Mouse (Mus musculus) retina, adult 2 months (tissue): Measurements from ENCODE around the gene Slc24a2.

ENCODE experiments used
- DNase-seq: peaks from one replicate; pipeline ENCODE4 v3.0.0-alpha.2; 2012; ENCODE audit warnings: low read depth, low spot score

The Slc24a2 gene

DNA sequence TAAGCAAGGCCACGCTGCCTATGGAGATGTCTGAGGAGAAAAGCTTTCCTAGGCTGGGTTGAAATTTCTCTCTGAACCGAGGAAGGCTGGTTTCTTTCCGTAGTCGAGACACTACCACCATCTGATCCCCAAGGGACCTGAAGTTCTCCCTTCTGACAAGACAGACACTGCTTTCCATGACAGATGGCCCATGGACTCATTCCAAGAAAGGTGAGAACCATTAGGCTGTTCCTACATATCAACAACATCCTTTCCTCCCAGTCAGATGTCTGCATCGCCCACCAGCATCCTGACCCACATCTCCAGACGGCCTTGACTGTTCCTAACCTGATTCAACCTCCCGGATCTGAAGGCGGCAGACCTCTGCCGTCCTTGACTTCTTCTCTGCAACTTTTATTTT, 187.0 kb downstream of the Slc24a2 start:
- DNase-seq: no peak

- DNase-seq: no peak
These were observed 188.8 kb downstream of the Slc24a2 start for GRCm38 (mm10) chr4:87041412-87041997.

- no peak for DNase-seq
These were observed 192.7 kb downstream of the Slc24a2 start for GRCm38 (mm10) chr4:87037592-87037991.

GRCm38 (mm10) chr4:87036507-87036906, 193.8 kb downstream of the Slc24a2 start:
- no peak for DNase-seq

GRCm38 (mm10) chr4:87035701-87036100, 194.6 kb downstream of the Slc24a2 start:
- DNase-seq: no peak

DNA sequence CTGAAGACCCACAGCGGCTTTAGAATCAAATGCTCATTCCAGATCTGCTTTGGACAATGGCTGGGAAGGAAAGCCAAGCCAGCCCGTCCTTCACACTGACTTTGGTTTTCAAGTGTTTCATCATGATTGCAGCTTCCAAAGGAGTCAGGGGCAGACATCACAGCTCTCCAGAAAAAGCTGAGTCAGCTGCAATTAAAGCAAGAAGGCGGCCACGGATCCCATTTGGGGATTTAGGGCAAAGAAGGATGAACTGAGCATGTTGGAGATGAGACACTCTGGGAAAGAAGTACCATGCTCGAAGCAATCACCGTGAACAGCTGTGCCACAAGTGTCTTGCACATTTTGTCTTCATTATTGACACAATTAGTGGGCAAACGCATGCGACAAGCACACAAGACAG, 197.6 kb downstream of the Slc24a2 start:
- no peak for DNase-seq

DNA sequence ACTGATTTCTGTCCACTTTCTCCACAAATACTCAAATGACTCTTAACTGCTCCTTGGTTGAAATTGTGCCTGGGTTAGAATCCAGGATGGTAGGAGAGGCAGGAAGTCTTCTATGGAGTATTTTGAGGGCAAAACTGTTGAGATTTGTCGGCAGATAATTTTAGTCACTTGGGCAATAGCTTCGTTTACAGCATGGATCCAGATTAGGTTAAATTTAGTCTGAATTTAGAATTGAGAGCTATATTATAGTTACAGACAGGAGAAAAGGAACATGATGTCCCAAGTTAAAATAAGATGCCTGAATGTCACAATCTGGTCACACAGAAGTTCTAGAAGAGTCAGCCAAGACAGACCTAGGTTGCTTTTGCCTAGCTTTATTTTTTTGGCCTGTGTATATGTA, 199.2 kb downstream of the Slc24a2 start:
- DNase-seq: no peak

DNA sequence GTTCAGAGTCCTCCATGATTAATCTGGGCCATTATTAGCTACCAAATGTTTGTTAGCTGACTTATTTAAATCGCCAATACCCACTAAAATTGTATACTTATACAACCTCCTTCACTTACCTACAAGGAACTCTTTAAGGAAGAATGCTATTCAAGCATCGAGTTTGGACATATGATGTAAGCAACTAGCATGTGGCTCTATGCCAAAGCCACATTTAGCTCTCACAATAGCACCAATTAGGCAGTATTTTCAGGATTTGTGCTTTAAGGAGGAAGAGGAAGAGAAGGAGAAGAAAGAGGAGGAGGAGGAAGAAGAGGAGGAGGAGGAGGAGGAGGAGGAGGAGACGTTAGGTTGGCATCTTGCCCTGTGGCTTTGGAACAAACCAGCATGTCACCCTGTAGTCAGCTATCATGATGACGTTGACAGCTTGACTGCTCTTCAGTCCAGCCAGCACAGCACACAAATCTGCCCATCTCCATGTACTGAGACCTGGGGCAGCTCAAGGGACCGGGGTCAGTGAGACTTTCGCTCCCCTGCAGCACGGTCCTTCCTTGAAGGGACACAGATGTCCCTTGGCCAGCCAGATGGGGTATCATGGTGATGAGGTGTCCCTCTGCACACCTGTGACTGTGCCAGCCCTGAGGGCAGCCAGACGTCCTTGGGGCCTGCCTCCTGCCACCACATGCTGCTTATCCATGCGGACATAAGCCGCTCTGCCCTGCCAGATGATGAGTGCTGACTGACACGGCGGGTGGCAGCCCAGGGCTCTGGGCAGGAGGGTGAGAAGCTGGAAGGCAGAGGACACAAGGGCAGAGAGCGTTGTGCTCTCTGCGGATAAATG, 203.7 kb downstream of the Slc24a2 start:
- DNase-seq: no peak

DNA sequence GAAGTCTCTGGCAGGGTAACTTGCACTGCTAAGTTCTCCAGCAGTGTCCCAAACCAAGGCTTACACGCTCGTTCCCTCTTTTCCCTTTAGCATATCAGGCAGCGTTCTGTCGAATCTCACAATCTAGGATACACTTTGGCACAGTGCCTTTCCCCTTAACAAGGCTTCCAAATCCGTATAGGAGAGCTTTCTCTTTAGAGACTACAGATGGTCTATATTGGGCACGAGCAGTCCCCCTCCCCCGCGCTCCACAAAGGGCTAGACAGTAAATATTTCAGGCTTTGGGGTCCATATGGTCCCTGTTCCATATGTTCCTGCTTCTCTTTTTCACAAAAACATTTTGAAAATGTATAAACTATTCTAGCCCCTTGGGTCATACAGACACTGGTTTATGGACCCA, 205.7 kb downstream of the Slc24a2 start:
- DNase-seq: no peak

DNA sequence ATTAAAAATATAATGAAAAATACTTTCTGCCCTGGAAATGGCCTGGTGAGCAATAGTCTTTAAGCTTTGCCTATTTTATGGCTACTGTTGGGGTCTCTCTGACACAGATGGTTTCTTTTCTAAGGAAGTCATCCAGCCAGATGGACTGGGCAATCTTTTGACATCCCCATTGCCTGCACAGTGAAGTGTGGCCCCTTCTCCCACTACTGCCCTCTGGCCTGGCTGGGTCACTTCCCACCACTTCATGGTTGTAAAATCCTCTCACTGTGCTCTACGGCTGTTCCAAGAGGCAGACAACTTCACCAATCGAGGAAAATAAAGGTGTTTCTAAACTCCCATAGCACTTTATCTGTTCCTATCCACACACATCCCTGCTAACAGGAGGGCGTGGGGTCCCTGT, 208.7 kb downstream of the Slc24a2 start:
- no peak for DNase-seq

GRCm38 (mm10) chr4:87019486-87020105, 210.7 kb downstream of the Slc24a2 start:
- no peak for DNase-seq

DNA sequence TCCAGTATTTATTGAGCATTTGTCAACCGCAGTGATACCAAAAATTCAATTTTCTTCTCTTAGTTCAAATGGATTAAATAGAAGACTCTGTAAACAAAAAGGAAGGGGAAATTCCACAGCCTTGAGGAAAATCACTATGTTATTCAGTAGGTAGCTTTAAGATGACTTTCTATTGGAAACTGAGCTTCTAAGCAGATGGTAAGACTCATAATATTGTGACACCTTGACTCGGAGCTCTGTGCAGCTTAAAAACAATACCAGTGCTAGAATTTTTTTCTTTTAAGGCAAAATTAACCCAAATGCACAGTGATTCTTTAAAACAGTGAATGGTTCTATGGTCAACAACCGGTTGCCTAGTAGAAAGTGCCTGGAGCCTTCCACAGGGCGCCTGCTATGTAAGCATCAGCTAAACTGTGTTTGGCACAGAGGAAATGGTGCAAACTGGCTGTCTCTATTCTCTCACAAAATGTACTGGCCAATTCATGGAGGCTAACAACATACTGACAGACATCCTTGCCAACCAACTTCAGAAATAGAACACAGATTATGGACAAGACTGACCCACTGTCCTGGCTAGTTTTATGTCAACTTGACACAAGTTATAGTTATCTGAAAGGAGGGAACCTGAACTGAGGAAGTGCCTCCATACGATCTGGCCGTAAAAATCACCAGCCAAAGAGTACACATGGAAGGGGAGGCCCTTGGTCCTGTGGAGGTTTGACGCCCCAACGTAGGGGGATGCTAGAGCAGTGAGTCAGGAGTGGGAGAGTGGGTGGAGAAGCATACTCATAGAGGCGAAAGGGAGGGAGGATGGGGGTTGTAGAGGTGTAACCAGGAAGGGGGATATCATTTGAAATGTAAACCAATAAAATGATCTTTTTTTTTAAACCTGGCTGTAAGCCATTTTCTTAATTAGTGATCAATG, 211.9 kb downstream of the Slc24a2 start:
- DNase-seq: no peak

GRCm38 (mm10) chr4:87017464-87017863, 212.8 kb downstream of the Slc24a2 start:
- no peak for DNase-seq

GRCm38 (mm10) chr4:87015746-87016145, 214.5 kb downstream of the Slc24a2 start:
- DNase-seq: no peak

DNA sequence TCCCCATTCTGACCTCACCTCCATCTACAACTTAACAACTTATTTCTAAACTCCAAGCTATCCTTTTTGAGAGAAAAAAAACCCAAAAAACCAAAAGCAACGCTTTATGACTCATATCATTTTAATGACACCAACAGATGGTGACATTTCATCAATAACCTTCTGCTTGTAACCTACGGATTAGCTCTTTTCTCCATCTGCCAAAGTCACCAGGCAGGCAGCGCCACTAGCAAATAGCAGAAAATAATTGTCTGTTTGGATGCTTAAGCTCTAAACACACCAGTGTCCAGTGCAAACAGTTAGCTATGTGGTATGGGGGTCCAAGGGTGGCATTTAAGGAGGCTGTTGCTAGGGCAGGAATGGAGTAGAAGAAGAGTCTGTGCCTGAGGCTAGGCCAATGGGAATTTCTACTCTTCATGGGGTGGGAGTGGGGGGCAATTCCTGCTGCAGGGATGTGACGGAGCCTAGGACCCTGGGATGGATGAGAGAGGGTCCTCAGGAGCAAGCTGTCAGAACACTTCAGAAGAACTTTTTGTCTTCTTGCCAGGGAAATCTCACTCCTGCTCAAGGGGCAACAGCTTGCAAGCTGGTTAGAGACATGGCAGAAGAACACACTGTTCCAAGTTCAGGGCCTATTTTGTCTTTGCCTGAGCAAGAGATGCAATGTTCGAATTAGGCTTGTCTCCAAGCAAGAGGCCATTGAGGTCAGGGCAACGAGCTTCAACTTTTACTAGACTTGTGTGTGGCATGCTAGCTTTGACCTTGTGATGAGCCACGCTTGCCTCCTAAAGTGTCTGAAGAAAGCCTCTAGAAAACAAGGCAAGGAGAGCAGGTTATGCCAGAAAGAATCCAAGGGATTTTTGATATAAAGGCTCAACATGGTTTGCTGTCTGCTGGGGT, 216.3 kb downstream of the Slc24a2 start:
- DNase-seq: no peak

GRCm38 (mm10) chr4:86992470-86992869, 237.8 kb downstream of the Slc24a2 start:
- no peak for DNase-seq

GRCm38 (mm10) chr4:86989301-86989700, 241.0 kb downstream of the Slc24a2 start:
- no peak for DNase-seq

- no peak for DNase-seq
These were observed 242.4 kb downstream of the Slc24a2 start for GRCm38 (mm10) chr4:86987846-86988245.

DNA sequence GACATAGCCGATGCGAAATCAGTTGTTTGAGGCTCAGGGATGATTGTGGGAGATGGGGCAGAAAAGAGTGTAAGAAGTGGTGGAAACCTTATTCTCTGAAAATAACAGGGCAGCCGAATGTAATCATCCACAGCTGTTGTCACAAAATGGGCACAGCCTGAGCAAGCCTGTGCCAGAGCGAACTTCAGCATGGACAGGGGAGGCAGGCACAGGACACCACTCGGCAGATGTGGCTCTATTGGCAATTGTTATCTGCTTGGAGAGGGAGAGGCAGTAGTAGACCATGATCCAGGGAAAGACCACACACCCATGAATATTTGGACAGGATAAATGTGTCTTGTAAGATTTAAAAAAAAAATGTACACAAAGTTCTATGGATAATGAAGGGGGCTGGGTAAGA, 253.0 kb downstream of the Slc24a2 start:
- DNase-seq: no peak

- peak; percentile 28 for DNase-seq
These were observed 272.5 kb downstream of the Slc24a2 start for GRCm38 (mm10) chr4:86957576-86958411.
